Mouse (Mus musculus) forebrain, postnatal 0 days (tissue): ENCODE data around the gene Syde2. TPM values are rescaled to one million over a fixed set of nuclear protein-coding genes. Genes with fewer than 3 reads are reported as not detected.

Source experiments
- ATAC-seq: fragments of 200-750 bp; cut with Nextera tagmentation; 2 replicates; pipeline ENCODE4 v1.8.0; 2017; ENCODE audit warnings: mild to moderate bottlenecking, moderate library complexity
- DNase-seq: peaks from one replicate; pipeline ENCODE4 v3.0.0-alpha.2; 2015
- H3K27ac ChIP-seq: fragments of 300-500 bp; sonication (generic); 2 replicates; pipeline ENCODE4 v1.5.1; 2014; ENCODE audit warnings: low read depth, mild to moderate bottlenecking, antibody characterized with exemption, low read length, moderate library complexity, mixed read lengths
- H3K27me3 ChIP-seq: fragments of 300-500 bp; sonication (generic); 2 replicates; pipeline ENCODE4 v1.6.1; 2014; ENCODE audit warnings: mild to moderate bottlenecking, low read length, mixed read lengths; ENCODE audit not compliant: insufficient read depth
- H3K36me3 ChIP-seq: fragments of 300-500 bp; sonication (generic); 2 replicates; pipeline ENCODE4 v1.6.1; 2014; ENCODE audit warnings: mild to moderate bottlenecking, moderate library complexity; ENCODE audit not compliant: insufficient read depth
- H3K4me1 ChIP-seq: fragments of 300-500 bp; sonication (generic); 2 replicates; pipeline ENCODE4 v1.6.1; 2014; ENCODE audit warnings: antibody characterized with exemption; ENCODE audit not compliant: insufficient read depth
- H3K4me2 ChIP-seq: fragments of 300-500 bp; sonication (generic); 2 replicates; pipeline ENCODE4 v1.6.1; 2014; ENCODE audit warnings: low read depth, mild to moderate bottlenecking, moderate library complexity
- H3K4me3 ChIP-seq: fragments of 300-500 bp; sonication (generic); 2 replicates; pipeline ENCODE4 v1.5.1; 2014; ENCODE audit warnings: low read depth, low read length, mixed read lengths
- H3K9ac ChIP-seq: fragments of 300-500 bp; sonication (generic); 2 replicates; pipeline ENCODE4 v1.6.1; 2014; ENCODE audit warnings: mild to moderate bottlenecking
- H3K9me3 ChIP-seq: fragments of 300-500 bp; sonication (generic); 2 replicates; pipeline ENCODE4 v1.6.1; 2016; ENCODE audit warnings: low read length
- CTCF ChIP-seq: sonication (generic); IDR thresholded peaks from 2 replicates; pipeline ENCODE4 v1.5.1; 2016; ENCODE audit warnings: antibody characterized with exemption, control low read depth, low read depth
- WGBS: fragments of 180-500 bp; shearing (Covaris S2); extraction: QIAGEN DNeasy Blood & Tissue Kit; methylation state at CpG from one replicate; pipeline ENCODE4 v1.1.7; 2014; 5-methylcytosine and 5-hydroxymethylcytosine counted together
- polyA plus RNA-seq: library from polyadenylated mRNA; unstranded; fragments of >200 nt; fragmentation: Nextera tagmentation; extraction: Ambion mirVana; gene quantifications from 2 replicates; pipeline ENCODE4 v1.2.1, GENCODE M21; 2015
- total RNA-seq: library from RNA; depleted of rRNA; stranded (reverse); fragments of >200 nt; gene quantifications from 2 replicates; pipeline ENCODE4 v1.2.3, GENCODE M21; 2014; rRNA removed

The Syde2 gene
- 5.1 and 5.7 TPM in 2 replicates for total RNA-seq
- polyA plus RNA-seq = 0.34 and 0.45 TPM in 2 replicates

DNA sequence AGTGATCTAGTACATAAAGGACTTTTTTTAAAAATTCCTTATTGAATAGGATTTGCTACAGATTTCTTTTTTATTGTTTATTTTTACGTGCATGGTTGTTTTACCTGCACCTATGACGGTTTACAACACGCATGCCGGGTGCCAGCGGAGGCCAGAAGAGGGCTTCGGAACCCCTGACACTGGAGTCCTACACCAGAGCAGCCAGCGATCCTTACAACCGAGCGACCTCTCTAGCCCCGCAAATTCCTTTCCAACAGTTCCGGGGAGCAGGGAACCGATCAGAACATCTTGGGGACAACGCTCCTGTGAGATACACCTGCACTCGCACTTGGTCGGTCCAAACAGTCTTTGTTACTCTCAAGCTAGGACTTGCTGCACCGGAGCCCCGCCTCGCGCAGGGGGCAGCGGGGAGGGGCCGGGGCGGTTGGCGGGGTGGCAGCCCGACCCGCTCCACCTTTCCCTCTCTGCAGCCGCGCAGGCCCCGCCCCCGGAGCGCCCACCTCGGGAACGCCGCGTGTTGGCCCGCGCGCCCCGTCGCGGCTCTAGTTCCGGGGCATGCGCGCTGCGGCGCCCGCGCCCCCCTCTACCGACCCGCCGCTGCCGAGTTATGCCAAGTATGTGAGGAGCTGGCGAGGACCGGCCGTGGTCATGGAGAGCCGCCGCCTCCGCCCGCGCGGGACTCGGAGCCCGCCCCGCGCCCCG, at the start of gene Syde2:
Syde2 (plus strand) TSS at position 603 of the 702 bp plus-strand sequence.
- peaks cover 15% of the 10 kb centered on the region for H3K4me1 ChIP-seq
- peak within 1 kb of the TSS; percentile 67 for H3K9ac ChIP-seq
- H3K27ac ChIP-seq = peak within 1 kb of the TSS; percentile 57; the same call in 1 of the 2 replicates
- 2% methylated on average over 64 of the region's 65 CpGs for WGBS
- H3K4me2 ChIP-seq = peak within 1 kb of the TSS; percentile 79
- peak within 1 kb of the TSS; percentile 70 for H3K4me3 ChIP-seq
- H3K36me3 ChIP-seq = no peaks in the 10 kb centered on the region
- H3K27me3 ChIP-seq = peaks cover 5% of the 10 kb centered on the region; the same call in 1 of the 2 replicates
- no peaks in the 10 kb centered on the region for H3K9me3 ChIP-seq
- TF ChIP-seq CTCF = no peak
- ATAC-seq = peak; percentile 90
- peak; percentile 84 for DNase-seq

GRCm38 (mm10) chr3:145938405-145939349, 49.0 kb upstream of the Syde2 start:
- Histone ChIP-seq H3K36me3 (peaks cover 16% of the 10 kb centered on the region), H3K27me3 (no peaks in the 10 kb centered on the region), H3K4me1 (peaks cover 13% of the 10 kb centered on the region), H3K4me2 (peak overlapping the region; percentile 82), H3K4me3 (peak overlapping the region; percentile 94), H3K9me3 (no peaks in the 10 kb centered on the region), H3K9ac (peak overlapping the region; percentile 78), H3K27ac (peak overlapping the region; percentile 85)
- DNase-seq = no peak
- no peak; the same call in 1 of the 2 replicates for ATAC-seq
- WGBS = 23% methylated on average over 48 of the region's 50 CpGs
- 0 out of 2 replicates have a peak, but pooled peaks have one; percentile 25 for TF ChIP-seq CTCF

- no peaks in the 10 kb centered on the region for H3K27me3 ChIP-seq
- H3K4me3 ChIP-seq = no peak overlapping the region
- peaks cover 20% of the 10 kb centered on the region for H3K36me3 ChIP-seq
- peaks cover 13% of the 10 kb centered on the region for H3K4me1 ChIP-seq
- peak overlapping the region; percentile 82 for H3K4me2 ChIP-seq
- no peak for TF ChIP-seq CTCF
- no peak overlapping the region for H3K27ac ChIP-seq
- ATAC-seq (no peak), DNase-seq (no peak)
- no peak overlapping the region for H3K9ac ChIP-seq
- no peaks in the 10 kb centered on the region for H3K9me3 ChIP-seq
- 89% methylated on average over 12 of the region's 12 CpGs for WGBS
Measured at GRCm38 (mm10) chr3:145939402-145939801, 48.3 kb upstream of the Syde2 start.

DNA sequence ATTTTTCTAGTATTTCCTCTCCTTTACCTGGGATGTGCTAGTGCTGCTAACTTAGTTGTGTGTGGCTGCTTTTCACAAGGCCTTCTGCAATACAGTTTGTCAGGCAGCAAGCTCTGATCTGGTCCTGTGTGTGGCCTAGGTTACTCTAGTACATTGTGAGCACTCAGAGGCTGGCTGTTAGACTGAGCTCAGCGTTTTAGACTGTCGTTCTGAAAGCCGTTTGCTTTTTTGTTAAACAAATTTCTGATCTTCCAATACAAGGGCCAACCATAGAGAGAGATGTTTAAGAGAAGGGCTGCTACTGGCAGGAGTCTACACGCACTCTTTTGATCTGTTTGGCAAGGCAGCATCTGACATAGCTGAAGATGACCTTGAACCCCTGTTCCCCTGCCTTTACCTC, 47.7 kb upstream of the Syde2 start:
- H3K27me3 ChIP-seq = no peaks in the 10 kb centered on the region
- no peak for DNase-seq
- no peak overlapping the region for H3K4me3 ChIP-seq
- peaks cover 26% of the 10 kb centered on the region for H3K36me3 ChIP-seq
- peaks cover 13% of the 10 kb centered on the region for H3K4me1 ChIP-seq
- H3K9ac ChIP-seq = no peak overlapping the region
- peak overlapping the region; percentile 82; the same call in 1 of the 2 replicates for H3K4me2 ChIP-seq
- no peak overlapping the region for H3K27ac ChIP-seq
- no peaks in the 10 kb centered on the region for H3K9me3 ChIP-seq
- TF ChIP-seq CTCF = no peak
- 77% methylated on average over 4 of the region's 4 CpGs for WGBS
- no peak for ATAC-seq

GRCm38 (mm10) chr3:145941971-145942370, 45.7 kb upstream of the Syde2 start:
- Histone ChIP-seq H3K4me3 (no peak overlapping the region), H3K36me3 (peaks cover 30% of the 10 kb centered on the region), H3K9ac (no peak overlapping the region), H3K27me3 (no peaks in the 10 kb centered on the region), H3K9me3 (no peaks in the 10 kb centered on the region), H3K4me1 (peaks cover 13% of the 10 kb centered on the region), H3K4me2 (no peak overlapping the region), H3K27ac (no peak overlapping the region)
- peak; percentile 72 for DNase-seq
- WGBS = 10% methylated on average over 3 of the region's 3 CpGs
- peak; percentile 91 for TF ChIP-seq CTCF
- ATAC-seq = no peak

GRCm38 (mm10) chr3:145944348-145944747, 43.3 kb upstream of the Syde2 start:
- H3K9me3 ChIP-seq = no peaks in the 10 kb centered on the region
- no peak for TF ChIP-seq CTCF
- peaks cover 5% of the 10 kb centered on the region; the same call in 1 of the 2 replicates for H3K4me1 ChIP-seq
- no peaks in the 10 kb centered on the region for H3K27me3 ChIP-seq
- no peak overlapping the region for H3K4me3 ChIP-seq
- WGBS = 84% methylated on average over 7 of the region's 7 CpGs
- H3K36me3 ChIP-seq = peaks cover 30% of the 10 kb centered on the region
- ATAC-seq (no peak), DNase-seq (no peak)
- H3K27ac ChIP-seq = no peak overlapping the region
- H3K9ac ChIP-seq = no peak overlapping the region
- H3K4me2 ChIP-seq = no peak overlapping the region
